Comparison of ENCODE assay signal across 13 mouse cellular contexts in the genomic region with DNA sequence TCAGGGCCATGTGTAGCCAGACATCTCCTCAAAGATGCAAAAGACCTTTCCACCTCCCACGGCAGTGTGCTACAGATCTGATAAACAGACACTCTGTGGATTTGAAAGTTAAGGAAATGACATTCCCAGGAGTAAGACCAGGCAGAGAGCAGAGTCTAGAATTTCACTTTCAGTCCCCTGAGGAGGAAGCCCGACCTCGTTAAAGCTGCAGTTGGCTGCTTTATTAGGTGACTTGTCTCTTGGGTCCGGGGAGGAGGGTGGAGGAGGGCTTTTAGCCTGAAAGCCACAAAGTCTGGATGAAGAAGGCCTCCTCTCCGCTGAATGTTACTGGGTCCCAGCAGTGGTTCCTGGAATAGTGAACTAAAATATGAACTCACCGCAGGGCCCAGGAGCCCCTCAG.
DNase-seq lines count a peak whose midpoint lies in the region; ATAC-seq and TF ChIP-seq lines count a peak whose summit lies in the region.
"Had no signal": no experiment of that assay in that cellular context is flagged by ENCODE, and none has a peak within 500 bp of the region (broad histone marks: within the 10 kb centered on the region; RNA-seq: fewer than 3 reads in every experiment).

No protein-coding gene starts in this region.

- no peak for TF ChIP-seq EP300 in stomach, postnatal 0 days (optimal IDR thresholded peaks at IDR 0.05)

- no peaks in the 10 kb centered on the region for H3K27me3 ChIP-seq in kidney, embryonic 14.5 days (ENCODE audit: control insufficient read depth, insufficient read depth, low read length)
- no peaks in the 10 kb centered on the region for H3K27me3 ChIP-seq in stomach, embryonic 14.5 days (ENCODE audit: control insufficient read depth, insufficient read depth, low read length)
- no peaks in the 10 kb centered on the region for H3K27me3 ChIP-seq in stomach, postnatal 0 days (ENCODE audit: control insufficient read depth, insufficient read depth, low read length)
- H3K27me3 ChIP-seq: hindbrain, embryonic 15.5 days had no signal

- peak; percentile 57; the same call in 1 of the 2 replicates for ATAC-seq in kidney, embryonic 14.5 days (ENCODE audit: low FRiP score, low TSS enrichment)
- ATAC-seq in stomach, embryonic 14.5 days (ENCODE audit: insufficient number of reproducible peaks, insufficient read depth, low FRiP score, low read depth) = no peak; the same call in 1 of the 2 replicates
- ATAC-seq in stomach, postnatal 0 days (ENCODE audit: low FRiP score, low TSS enrichment) = no peak
- ATAC-seq: liver, postnatal 0 days had no signal

- no peak overlapping the region for H3K9ac ChIP-seq in kidney, embryonic 14.5 days (ENCODE audit: low read depth, low read length)
- H3K9ac ChIP-seq in stomach, embryonic 14.5 days (replicated peaks; ENCODE audit: low read depth, low read length) = no peak overlapping the region
- no peak overlapping the region for H3K9ac ChIP-seq in stomach, postnatal 0 days (ENCODE audit: low read length)
- H3K9ac ChIP-seq: hindbrain, embryonic 15.5 days; liver, postnatal 0 days had no signal

- peak; percentile 24 for DNase-seq in adrenal gland, postnatal 14 days
- no peak for DNase-seq in adrenal gland, adult 8-10 months
- no peak for DNase-seq in kidney, adult 11 months
- DNase-seq in stomach, postnatal 0 days (ENCODE audit: low spot score) = no peak
- peak; percentile 20 for DNase-seq in yolk sac, embryonic 10.5 days (ENCODE audit: low spot score)
- no peak for DNase-seq in adrenal gland, adult 2 months
- DNase-seq: cerebellum, adult 11-12 months; liver, postnatal 0 days; thymus, postnatal 4 days had no signal

- H3K36me3 ChIP-seq in kidney, embryonic 14.5 days (ENCODE audit: control insufficient read depth, insufficient read depth, low read length) = no peaks in the 10 kb centered on the region
- H3K36me3 ChIP-seq in stomach, embryonic 14.5 days (ENCODE audit: control insufficient read depth, insufficient read depth, low read length) = no peaks in the 10 kb centered on the region
- H3K36me3 ChIP-seq in stomach, postnatal 0 days (ENCODE audit: control insufficient read depth, insufficient read depth, low read length) = no peaks in the 10 kb centered on the region
- H3K36me3 ChIP-seq: G1E; hindbrain, embryonic 15.5 days had no signal

- 20% methylated on average over 6 of the region's 6 CpGs for WGBS in kidney, embryonic 14.5 days
- WGBS in stomach, embryonic 14.5 days = 25% methylated on average over 6 of the region's 6 CpGs
- 30% methylated on average over 6 of the region's 6 CpGs for WGBS in stomach, postnatal 0 days

- no peak for TF ChIP-seq CTCF in stomach, postnatal 0 days (IDR thresholded peaks at IDR 0.05; ENCODE audit: low read depth)

- no peak overlapping the region for H3K4me2 ChIP-seq in kidney, embryonic 14.5 days (replicated peaks; ENCODE audit: low read depth, low read length)
- no peak overlapping the region for H3K4me2 ChIP-seq in stomach, embryonic 14.5 days (replicated peaks; ENCODE audit: low read depth, low read length)
- no peak overlapping the region for H3K4me2 ChIP-seq in stomach, postnatal 0 days (replicated peaks; ENCODE audit: low read depth)
- H3K4me2 ChIP-seq: hindbrain, embryonic 15.5 days had no signal

- no peaks in the 10 kb centered on the region for H3K9me3 ChIP-seq in kidney, embryonic 14.5 days (ENCODE audit: control insufficient read depth, low read length)
- no peaks in the 10 kb centered on the region for H3K9me3 ChIP-seq in stomach, embryonic 14.5 days (ENCODE audit: control insufficient read depth, low read depth, low read length)
- no peaks in the 10 kb centered on the region for H3K9me3 ChIP-seq in stomach, postnatal 0 days (ENCODE audit: control insufficient read depth, low read length)
- H3K9me3 ChIP-seq: hindbrain, embryonic 15.5 days had no signal

- peaks cover 19% of the 10 kb centered on the region for H3K4me1 ChIP-seq in kidney, embryonic 14.5 days (ENCODE audit: control insufficient read depth, insufficient read depth, low read length)
- peaks cover 16% of the 10 kb centered on the region; the same call in 1 of the 2 replicates for H3K4me1 ChIP-seq in stomach, embryonic 14.5 days (ENCODE audit: control insufficient read depth, insufficient read depth, low read length)
- H3K4me1 ChIP-seq in stomach, postnatal 0 days (replicated peaks; ENCODE audit: control insufficient read depth, insufficient read depth) = no peaks in the 10 kb centered on the region

- no peak overlapping the region for H3K4me3 ChIP-seq in kidney, embryonic 14.5 days (ENCODE audit: low read length)
- no peak overlapping the region for H3K4me3 ChIP-seq in stomach, embryonic 14.5 days (ENCODE audit: low read depth, low read length)
- no peak overlapping the region for H3K4me3 ChIP-seq in stomach, postnatal 0 days (ENCODE audit: low read depth, low read length)
- H3K4me3 ChIP-seq: hindbrain, embryonic 15.5 days had no signal

- 0 out of 2 replicates have a peak overlapping the region, but pooled peaks have one; percentile 42 for H3K27ac ChIP-seq in kidney, embryonic 14.5 days (ENCODE audit: low read depth, low read length)
- H3K27ac ChIP-seq in stomach, embryonic 14.5 days (ENCODE audit: low read length) = 0 out of 2 replicates have a peak overlapping the region, but pooled peaks have one; percentile 52
- H3K27ac ChIP-seq in stomach, postnatal 0 days (replicated peaks) = no peak overlapping the region

Comparison
In these comparisons a context has a peak if more than half of its experiments do, and no peak if none do; other contexts are left out.
1. DNase-seq: peak in adrenal gland, postnatal 14 days (single experiment) and yolk sac, embryonic 10.5 days (single experiment); none in adrenal gland, adult 8-10 months (single experiment), kidney, adult 11 months (single experiment), stomach, postnatal 0 days (single experiment) and adrenal gland, adult 2 months (single experiment).